Mouse (Mus musculus): ENCODE data around the gene Ace2. TPM values are rescaled to one million over a fixed set of nuclear protein-coding genes. Genes with fewer than 3 reads are reported as not detected.

Gene Ace2
- polyA plus RNA-seq, 1 experiment from 2014 or later: 0.16 TPM

- H3K27me3 ChIP-seq (ENCODE audit: control insufficient read depth, insufficient read depth, low read length): no peaks in the 10 kb centered on the region
- no peaks in the 10 kb centered on the region for H3K9me3 ChIP-seq (ENCODE audit: control insufficient read depth, low read length)
- no peaks in the 10 kb centered on the region for H3K36me3 ChIP-seq (ENCODE audit: control insufficient read depth, insufficient read depth, low read length)
- 86% methylated on average over 2 of the region's 2 CpGs for WGBS
- no peak overlapping the region for H3K27ac ChIP-seq (ENCODE audit: low read depth, low read length)
- no peak for ATAC-seq (ENCODE audit: low read depth)
- no peak overlapping the region for H3K9ac ChIP-seq (replicated peaks; ENCODE audit: low read depth, low read length)
- no peak overlapping the region for H3K4me2 ChIP-seq (ENCODE audit: low read depth, low read length)
- no peaks in the 10 kb centered on the region for H3K4me1 ChIP-seq (ENCODE audit: control insufficient read depth, insufficient read depth, low read length)
- H3K4me3 ChIP-seq (ENCODE audit: low read depth, low read length): no peak overlapping the region
These were observed 31.9 kb downstream of the Ace2 start for GRCm38 (mm10) chrX:164171034-164171433.

- Histone ChIP-seq H3K4me3 (ENCODE audit: low read depth, low read length) (no peak overlapping the region), H3K4me2 (ENCODE audit: low read depth, low read length) (no peak overlapping the region), H3K27ac (ENCODE audit: low read depth, low read length) (no peak overlapping the region), H3K36me3 (ENCODE audit: control insufficient read depth, insufficient read depth, low read length) (no peaks in the 10 kb centered on the region), H3K9me3 (ENCODE audit: control insufficient read depth, low read length) (no peaks in the 10 kb centered on the region), H3K9ac (replicated peaks; ENCODE audit: low read depth, low read length) (no peak overlapping the region), H3K27me3 (ENCODE audit: control insufficient read depth, insufficient read depth, low read length) (no peaks in the 10 kb centered on the region), H3K4me1 (ENCODE audit: control insufficient read depth, insufficient read depth, low read length) (no peaks in the 10 kb centered on the region)
- 95% methylated on average over 4 of the region's 4 CpGs for WGBS
- ATAC-seq (ENCODE audit: low read depth): no peak
These were observed 34.7 kb downstream of the Ace2 start for GRCm38 (mm10) chrX:164173880-164174279.

- Histone ChIP-seq H3K4me1 (ENCODE audit: control insufficient read depth, insufficient read depth, low read length) (no peaks in the 10 kb centered on the region), H3K4me2 (ENCODE audit: low read depth, low read length) (no peak overlapping the region), H3K27ac (ENCODE audit: low read depth, low read length) (no peak overlapping the region), H3K9me3 (ENCODE audit: control insufficient read depth, low read length) (no peaks in the 10 kb centered on the region), H3K27me3 (ENCODE audit: control insufficient read depth, insufficient read depth, low read length) (no peaks in the 10 kb centered on the region), H3K9ac (replicated peaks; ENCODE audit: low read depth, low read length) (no peak overlapping the region), H3K36me3 (ENCODE audit: control insufficient read depth, insufficient read depth, low read length) (no peaks in the 10 kb centered on the region), H3K4me3 (ENCODE audit: low read depth, low read length) (no peak overlapping the region)
- WGBS: 80% methylated on average over 1 of the region's 1 CpGs
- no peak for ATAC-seq (ENCODE audit: low read depth)
These were observed 36.2 kb downstream of the Ace2 start for GRCm38 (mm10) chrX:164175311-164175710.

GRCm38 (mm10) chrX:164175780-164176179 lies 36.6 kb downstream of the Ace2 start:
- no peak overlapping the region for H3K4me3 ChIP-seq (ENCODE audit: low read depth, low read length)
- 50% methylated on average over 2 of the region's 2 CpGs for WGBS
- no peak for ATAC-seq (ENCODE audit: low read depth)
- no peaks in the 10 kb centered on the region for H3K27me3 ChIP-seq (ENCODE audit: control insufficient read depth, insufficient read depth, low read length)
- no peaks in the 10 kb centered on the region for H3K36me3 ChIP-seq (ENCODE audit: control insufficient read depth, insufficient read depth, low read length)
- H3K4me1 ChIP-seq (ENCODE audit: control insufficient read depth, insufficient read depth, low read length): no peaks in the 10 kb centered on the region
- H3K27ac ChIP-seq (ENCODE audit: low read depth, low read length): no peak overlapping the region
- no peak overlapping the region for H3K4me2 ChIP-seq (ENCODE audit: low read depth, low read length)
- no peak overlapping the region for H3K9ac ChIP-seq (replicated peaks; ENCODE audit: low read depth, low read length)
- no peaks in the 10 kb centered on the region for H3K9me3 ChIP-seq (ENCODE audit: control insufficient read depth, low read length)

GRCm38 (mm10) chrX:164178856-164179255 lies 39.7 kb downstream of the Ace2 start:
- H3K4me2 ChIP-seq (ENCODE audit: low read depth, low read length): no peak overlapping the region
- no peak overlapping the region for H3K4me3 ChIP-seq (ENCODE audit: low read depth, low read length)
- H3K9me3 ChIP-seq (ENCODE audit: control insufficient read depth, low read length): no peaks in the 10 kb centered on the region
- no peak for ATAC-seq (ENCODE audit: low read depth)
- WGBS: 88% methylated on average over 2 of the region's 2 CpGs
- no peaks in the 10 kb centered on the region for H3K4me1 ChIP-seq (ENCODE audit: control insufficient read depth, insufficient read depth, low read length)
- no peak overlapping the region for H3K9ac ChIP-seq (replicated peaks; ENCODE audit: low read depth, low read length)
- no peak overlapping the region for H3K27ac ChIP-seq (ENCODE audit: low read depth, low read length)
- no peaks in the 10 kb centered on the region for H3K36me3 ChIP-seq (ENCODE audit: control insufficient read depth, insufficient read depth, low read length)
- H3K27me3 ChIP-seq (ENCODE audit: control insufficient read depth, insufficient read depth, low read length): no peaks in the 10 kb centered on the region

- Histone ChIP-seq H3K4me3 (ENCODE audit: low read depth, low read length) (no peak overlapping the region), H3K4me1 (ENCODE audit: control insufficient read depth, insufficient read depth, low read length) (no peaks in the 10 kb centered on the region), H3K27ac (ENCODE audit: low read depth, low read length) (no peak overlapping the region), H3K4me2 (ENCODE audit: low read depth, low read length) (no peak overlapping the region), H3K9ac (replicated peaks; ENCODE audit: low read depth, low read length) (no peak overlapping the region), H3K36me3 (ENCODE audit: control insufficient read depth, insufficient read depth, low read length) (no peaks in the 10 kb centered on the region), H3K27me3 (ENCODE audit: control insufficient read depth, insufficient read depth, low read length) (no peaks in the 10 kb centered on the region), H3K9me3 (ENCODE audit: control insufficient read depth, low read length) (no peaks in the 10 kb centered on the region)
- 10% methylated on average over 3 of the region's 3 CpGs for WGBS
- ATAC-seq (ENCODE audit: low read depth): peak; percentile 66; the same call in 1 of the 2 replicates
These were observed 40.6 kb downstream of the Ace2 start for GRCm38 (mm10) chrX:164179746-164180145.

GRCm38 (mm10) chrX:164183844-164184243 lies 44.7 kb downstream of the Ace2 start:
- H3K4me3 ChIP-seq (ENCODE audit: low read depth, low read length): no peak overlapping the region
- no peak for ATAC-seq (ENCODE audit: low read depth)
- no peaks in the 10 kb centered on the region for H3K4me1 ChIP-seq (ENCODE audit: control insufficient read depth, insufficient read depth, low read length)
- no peak overlapping the region for H3K4me2 ChIP-seq (ENCODE audit: low read depth, low read length)
- H3K27me3 ChIP-seq (ENCODE audit: control insufficient read depth, insufficient read depth, low read length): no peaks in the 10 kb centered on the region
- no peak overlapping the region for H3K27ac ChIP-seq (ENCODE audit: low read depth, low read length)
- H3K9me3 ChIP-seq (ENCODE audit: control insufficient read depth, low read length): no peaks in the 10 kb centered on the region
- WGBS: 36% methylated on average over 3 of the region's 3 CpGs
- H3K9ac ChIP-seq (replicated peaks; ENCODE audit: low read depth, low read length): no peak overlapping the region
- H3K36me3 ChIP-seq (ENCODE audit: control insufficient read depth, insufficient read depth, low read length): no peaks in the 10 kb centered on the region

GRCm38 (mm10) chrX:164189880-164190279 lies 50.7 kb downstream of the Ace2 start:
- H3K4me2 ChIP-seq (ENCODE audit: low read depth, low read length): no peak overlapping the region
- no peaks in the 10 kb centered on the region for H3K9me3 ChIP-seq (ENCODE audit: control insufficient read depth, low read length)
- H3K4me1 ChIP-seq (ENCODE audit: control insufficient read depth, insufficient read depth, low read length): no peaks in the 10 kb centered on the region
- no peaks in the 10 kb centered on the region for H3K36me3 ChIP-seq (ENCODE audit: control insufficient read depth, insufficient read depth, low read length)
- H3K27ac ChIP-seq (ENCODE audit: low read depth, low read length): no peak overlapping the region
- ATAC-seq (ENCODE audit: low read depth): no peak
- H3K4me3 ChIP-seq (ENCODE audit: low read depth, low read length): no peak overlapping the region
- H3K9ac ChIP-seq (replicated peaks; ENCODE audit: low read depth, low read length): no peak overlapping the region
- no peaks in the 10 kb centered on the region for H3K27me3 ChIP-seq (ENCODE audit: control insufficient read depth, insufficient read depth, low read length)

- H3K36me3 ChIP-seq (ENCODE audit: control insufficient read depth, insufficient read depth, low read length): no peaks in the 10 kb centered on the region
- 93% methylated on average over 2 of the region's 2 CpGs for WGBS
- H3K4me1 ChIP-seq (ENCODE audit: control insufficient read depth, insufficient read depth, low read length): no peaks in the 10 kb centered on the region
- no peak overlapping the region for H3K27ac ChIP-seq (ENCODE audit: low read depth, low read length)
- H3K9me3 ChIP-seq (ENCODE audit: control insufficient read depth, low read length): no peaks in the 10 kb centered on the region
- no peak overlapping the region for H3K9ac ChIP-seq (replicated peaks; ENCODE audit: low read depth, low read length)
- no peak for ATAC-seq (ENCODE audit: low read depth)
- H3K4me3 ChIP-seq (ENCODE audit: low read depth, low read length): no peak overlapping the region
- H3K27me3 ChIP-seq (ENCODE audit: control insufficient read depth, insufficient read depth, low read length): no peaks in the 10 kb centered on the region
- no peak overlapping the region for H3K4me2 ChIP-seq (ENCODE audit: low read depth, low read length)
These were observed 58.5 kb downstream of the Ace2 start for GRCm38 (mm10) chrX:164197679-164198078.

GRCm38 (mm10) chrX:164200547-164200946 lies 61.4 kb downstream of the Ace2 start:
- Histone ChIP-seq H3K4me1 (ENCODE audit: control insufficient read depth, insufficient read depth, low read length) (no peaks in the 10 kb centered on the region), H3K9ac (replicated peaks; ENCODE audit: low read depth, low read length) (no peak overlapping the region), H3K27me3 (ENCODE audit: control insufficient read depth, insufficient read depth, low read length) (no peaks in the 10 kb centered on the region), H3K36me3 (ENCODE audit: control insufficient read depth, insufficient read depth, low read length) (no peaks in the 10 kb centered on the region), H3K9me3 (ENCODE audit: control insufficient read depth, low read length) (no peaks in the 10 kb centered on the region), H3K4me3 (ENCODE audit: low read depth, low read length) (no peak overlapping the region), H3K27ac (ENCODE audit: low read depth, low read length) (no peak overlapping the region), H3K4me2 (ENCODE audit: low read depth, low read length) (no peak overlapping the region)
- WGBS: 87% methylated on average over 5 of the region's 5 CpGs
- no peak for ATAC-seq (ENCODE audit: low read depth)
